Mouse (Mus musculus) liver, adult 2 months (tissue): ENCODE measurements around the gene Amhr2. TPM values are rescaled to one million over a fixed set of nuclear protein-coding genes. Genes with fewer than 3 reads are reported as not detected.

Source experiments
- DNase-seq: peaks from one replicate; pipeline ENCODE4 v3.0.0-alpha.2; 2011; ENCODE audit warnings: low read depth, low spot score; ENCODE audit errors: extremely low read depth
- H3K27ac ChIP-seq: fragments of 200-500 bp; replicated peaks from 2 replicates; pipeline ENCODE4 v1.5.1; 2012; ENCODE audit warnings: low read depth, mild to moderate bottlenecking, control low read depth, inconsistent platforms, low read length; ENCODE audit not compliant: insufficient read depth
- H3K27me3 ChIP-seq: fragments of 200-500 bp; 2 replicates; pipeline ENCODE4 v1.6.1; 2012; ENCODE audit warnings: mild to moderate bottlenecking, moderate library complexity, low read length, inconsistent platforms; ENCODE audit not compliant: control insufficient read depth, insufficient read depth
- H3K36me3 ChIP-seq: fragments of 200-500 bp; 2 replicates; pipeline ENCODE4 v1.6.1; 2012; ENCODE audit warnings: low read length, inconsistent platforms; ENCODE audit not compliant: control insufficient read depth, insufficient read depth
- H3K4me1 ChIP-seq: fragments of 200-500 bp; 2 replicates; pipeline ENCODE4 v1.6.1; 2011; ENCODE audit warnings: low read length; ENCODE audit not compliant: control insufficient read depth, insufficient read depth
- H3K4me3 ChIP-seq: fragments of 200-500 bp; 2 replicates; pipeline ENCODE4 v1.5.1; 2011; ENCODE audit warnings: low read depth, mild to moderate bottlenecking, control low read depth, low read length, moderate library complexity; ENCODE audit not compliant: insufficient read depth
- H3K79me2 ChIP-seq: fragments of 200-500 bp; 2 replicates; pipeline ENCODE4 v1.6.1; 2012; ENCODE audit warnings: inconsistent platforms, mild to moderate bottlenecking, low read length, moderate library complexity; ENCODE audit not compliant: control insufficient read depth, insufficient read depth
- H3K9ac ChIP-seq: fragments of 200-500 bp; 2 replicates; pipeline ENCODE4 v1.6.1; 2012; ENCODE audit warnings: low read depth, mild to moderate bottlenecking, control low read depth, inconsistent platforms, low read length
- CTCF ChIP-seq: fragments of 200-500 bp; IDR thresholded peaks from 2 replicates; pipeline ENCODE4 v1.5.1; 2011; ENCODE audit warnings: low read depth, low read length, control low read depth
- POLR2A ChIP-seq: fragments of 200-500 bp; IDR thresholded peaks from 2 replicates; pipeline ENCODE4 v1.6.1; 2011; ENCODE audit warnings: low read length, control low read depth; ENCODE audit not compliant: insufficient read depth; ENCODE audit errors: extremely low read depth
- WGBS: fragments of 180-500 bp; shearing (Covaris S2); methylation state at CpG from one replicate; pipeline ENCODE4 v1.1.7; 2018; 5-methylcytosine and 5-hydroxymethylcytosine counted together
- polyA plus RNA-seq: library from polyadenylated mRNA; depleted of rRNA; stranded (reverse); fragments of >200 nt; gene quantifications from 2 replicates; pipeline ENCODE4 v1.2.3, GENCODE M21; 2012
- total RNA-seq: library from RNA; depleted of rRNA; stranded (reverse); fragments of >200 nt; gene quantifications from 2 replicates; pipeline ENCODE4 v1.2.3, GENCODE M21; 2014

Gene Amhr2
- total and polyA plus RNA-seq, 2 experiments: 0.09 to 0.40 TPM

- no peak overlapping the region for H3K4me3 ChIP-seq
- H3K27ac ChIP-seq: no peak overlapping the region
- H3K79me2 ChIP-seq: peaks cover 28% of the 10 kb centered on the region
- no peak overlapping the region for H3K9ac ChIP-seq
- no peak for TF ChIP-seq POLR2A
- TF ChIP-seq CTCF: no peak
- no peaks in the 10 kb centered on the region for H3K27me3 ChIP-seq
- no peak for DNase-seq
- peaks cover 16% of the 10 kb centered on the region for H3K4me1 ChIP-seq
- WGBS: 92% methylated on average over 10 of the region's 10 CpGs
- H3K36me3 ChIP-seq: peaks cover 23% of the 10 kb centered on the region
Measured at GRCm38 (mm10) chr15:102407681-102408557, 37.2 kb upstream of the Amhr2 start.

- H3K79me2 ChIP-seq: peaks cover 30% of the 10 kb centered on the region
- H3K4me1 ChIP-seq: peaks cover 19% of the 10 kb centered on the region
- H3K9ac ChIP-seq: no peak overlapping the region
- H3K27ac ChIP-seq: no peak overlapping the region
- TF ChIP-seq CTCF (no peak), POLR2A (no peak)
- no peak for DNase-seq
- no peaks in the 10 kb centered on the region for H3K27me3 ChIP-seq
- H3K4me3 ChIP-seq: no peak overlapping the region
- 75% methylated on average over 2 of the region's 2 CpGs for WGBS
- H3K36me3 ChIP-seq: peaks cover 25% of the 10 kb centered on the region
Measured at GRCm38 (mm10) chr15:102408558-102409130, 36.5 kb upstream of the Amhr2 start.

DNA sequence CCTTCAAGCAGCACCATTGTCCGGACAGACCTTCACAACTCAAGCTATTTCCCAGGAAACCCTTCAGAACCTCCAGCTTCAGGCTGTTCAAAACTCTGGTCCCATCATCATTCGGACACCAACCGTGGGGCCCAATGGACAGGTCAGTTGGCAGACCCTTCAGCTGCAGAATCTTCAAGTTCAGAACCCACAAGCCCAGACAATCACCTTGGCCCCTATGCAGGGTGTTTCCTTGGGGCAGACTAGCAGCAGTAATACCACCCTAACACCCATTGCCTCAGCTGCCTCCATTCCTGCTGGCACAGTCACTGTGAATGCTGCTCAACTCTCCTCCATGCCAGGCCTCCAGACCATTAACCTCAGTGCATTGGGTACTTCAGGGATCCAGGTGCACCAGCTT is 35.9 kb upstream of the Amhr2 start:
- H3K36me3 ChIP-seq: peaks cover 28% of the 10 kb centered on the region

DNA sequence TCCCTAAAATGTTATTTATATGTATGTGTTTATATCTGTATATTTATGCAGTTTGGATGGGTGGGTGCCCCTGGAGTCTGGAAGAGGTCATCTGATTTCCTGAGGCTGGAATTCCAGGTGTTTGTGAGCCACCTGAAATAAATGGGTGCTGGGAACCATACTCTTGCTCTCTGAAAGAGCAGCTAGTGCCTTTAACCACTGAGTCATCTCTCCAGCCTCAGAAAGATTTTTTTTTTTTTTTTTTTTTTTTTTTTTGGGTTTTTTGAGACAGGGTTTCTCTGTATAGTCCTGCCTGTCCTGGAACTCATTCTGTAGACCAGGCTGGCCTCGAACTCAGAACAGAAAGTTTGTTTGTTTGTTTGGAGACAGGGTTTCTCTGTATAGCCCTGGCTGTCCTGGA is 34.1 kb upstream of the Amhr2 start:
- Histone ChIP-seq H3K27ac (no peak overlapping the region), H3K27me3 (no peaks in the 10 kb centered on the region), H3K9ac (no peak overlapping the region), H3K4me3 (no peak overlapping the region), H3K36me3 (peaks cover 29% of the 10 kb centered on the region), H3K79me2 (peaks cover 30% of the 10 kb centered on the region), H3K4me1 (peaks cover 16% of the 10 kb centered on the region)
- no peak for DNase-seq
- TF ChIP-seq CTCF: no peak
- TF ChIP-seq POLR2A: no peak
- 74% methylated on average over 1 of the region's 1 CpGs for WGBS

More for the DNA sequence above, 35.9 kb upstream of the Amhr2 start:
- Histone ChIP-seq H3K4me3 (no peak overlapping the region), H3K9ac (no peak overlapping the region), H3K79me2 (peaks cover 30% of the 10 kb centered on the region), H3K27me3 (no peaks in the 10 kb centered on the region), H3K27ac (no peak overlapping the region), H3K4me1 (peaks cover 19% of the 10 kb centered on the region)
- 90% methylated on average over 3 of the region's 3 CpGs for WGBS
- no peak for TF ChIP-seq POLR2A
- no peak for TF ChIP-seq CTCF
- DNase-seq: no peak

GRCm38 (mm10) chr15:102413687-102414086 is 31.5 kb upstream of the Amhr2 start:
- Histone ChIP-seq H3K27ac (no peak overlapping the region; the same call in 1 of the 2 replicates), H3K79me2 (peaks cover 20% of the 10 kb centered on the region), H3K4me1 (peaks cover 16% of the 10 kb centered on the region), H3K4me3 (no peak overlapping the region), H3K9ac (no peak overlapping the region), H3K27me3 (no peaks in the 10 kb centered on the region), H3K36me3 (peaks cover 22% of the 10 kb centered on the region)
- no peak for DNase-seq
- TF ChIP-seq POLR2A (no peak), CTCF (no peak)

- H3K4me3 ChIP-seq: no peak overlapping the region
- no peak overlapping the region for H3K9ac ChIP-seq
- H3K27ac ChIP-seq: no peak overlapping the region
- peaks cover 7% of the 10 kb centered on the region for H3K4me1 ChIP-seq
- H3K27me3 ChIP-seq: no peaks in the 10 kb centered on the region
- DNase-seq: no peak
- TF ChIP-seq POLR2A (no peak), CTCF (no peak)
- WGBS: 86% methylated on average over 2 of the region's 2 CpGs
- H3K36me3 ChIP-seq: peaks cover 8% of the 10 kb centered on the region
- H3K79me2 ChIP-seq: peaks cover 11% of the 10 kb centered on the region; the same call in 1 of the 2 replicates
Measured at GRCm38 (mm10) chr15:102417524-102417923, 27.6 kb upstream of the Amhr2 start.
